Mouse (Mus musculus) lung, postnatal 0 days (tissue): ENCODE measurements around the gene Csrp1. TPM values are rescaled to one million over a fixed set of nuclear protein-coding genes. Genes with fewer than 3 reads are reported as not detected.

Source experiments
- ATAC-seq: fragments of 200-750 bp; cut with Nextera tagmentation; 2 replicates; pipeline ENCODE4 v1.8.0; 2017; ENCODE audit warnings: moderate library complexity
- DNase-seq: peaks from one replicate; pipeline ENCODE4 v3.0.0-alpha.2; 2016; ENCODE audit warnings: low spot score
- H3K27ac ChIP-seq: fragments of 300-500 bp; sonication (generic); 2 replicates; pipeline ENCODE4 v1.5.1; 2014; ENCODE audit warnings: antibody characterized with exemption, mild to moderate bottlenecking, low read length, mixed read lengths
- H3K27me3 ChIP-seq: fragments of 300-500 bp; sonication (generic); replicated peaks from 2 replicates; pipeline ENCODE4 v1.6.1; 2014; ENCODE audit warnings: low read length, mixed read lengths; ENCODE audit not compliant: insufficient read depth
- H3K36me3 ChIP-seq: fragments of 300-500 bp; sonication (generic); 2 replicates; pipeline ENCODE4 v1.6.1; 2014; ENCODE audit warnings: low read length, mixed read lengths; ENCODE audit not compliant: insufficient read depth
- H3K4me1 ChIP-seq: fragments of 300-500 bp; sonication (generic); 2 replicates; pipeline ENCODE4 v1.6.1; 2014; ENCODE audit warnings: antibody characterized with exemption, low read depth, low read length, mixed read lengths; ENCODE audit not compliant: insufficient read depth
- H3K4me2 ChIP-seq: fragments of 300-500 bp; sonication (generic); replicated peaks from 2 replicates; pipeline ENCODE4 v1.6.1; 2014; ENCODE audit warnings: low read depth, mild to moderate bottlenecking, low read length, moderate library complexity, mixed read lengths
- H3K4me3 ChIP-seq: fragments of 300-500 bp; sonication (generic); 2 replicates; pipeline ENCODE4 v1.5.1; 2014; ENCODE audit warnings: low read depth, low read length
- H3K9ac ChIP-seq: fragments of 300-500 bp; sonication (generic); replicated peaks from 2 replicates; pipeline ENCODE4 v1.6.1; 2014; ENCODE audit warnings: low read depth, mild to moderate bottlenecking
- H3K9me3 ChIP-seq: fragments of 300-500 bp; sonication (generic); 2 replicates; pipeline ENCODE4 v1.6.1; 2016; ENCODE audit warnings: low read length, mixed read lengths
- CTCF ChIP-seq: IDR thresholded peaks from 2 replicates; pipeline ENCODE4 v1.5.1; 2016; ENCODE audit warnings: antibody characterized with exemption, mild to moderate bottlenecking
- EP300 ChIP-seq: IDR thresholded peaks from 2 replicates; pipeline ENCODE4 v1.6.1; 2016; ENCODE audit warnings: antibody characterized with exemption, mild to moderate bottlenecking, control low read depth
- WGBS: fragments of 180-500 bp; shearing (Covaris S2); extraction: QIAGEN DNeasy Blood & Tissue Kit; methylation state at CpG from one replicate; pipeline ENCODE4 v1.1.7; 2014; 5-methylcytosine and 5-hydroxymethylcytosine counted together
- polyA plus RNA-seq: library from polyadenylated mRNA; unstranded; fragments of >200 nt; fragmentation: Nextera tagmentation; extraction: Ambion mirVana; gene quantifications from 2 replicates; pipeline ENCODE4 v1.2.1, GENCODE M21; 2015

The Csrp1 gene
- polyA plus RNA-seq, 1 experiment from 2014 or later, result 545 TPM

GRCm38 (mm10) chr1:135799109-135799627, 79.3 kb downstream of the Csrp1 start:
- Histone ChIP-seq H3K4me3 (no peak overlapping the region), H3K27ac (no peak overlapping the region), H3K9ac (no peak overlapping the region), H3K36me3 (no peaks in the 10 kb centered on the region), H3K27me3 (no peaks in the 10 kb centered on the region), H3K4me2 (no peak overlapping the region), H3K4me1 (no peaks in the 10 kb centered on the region; the same call in 1 of the 2 replicates), H3K9me3 (no peaks in the 10 kb centered on the region)
- ATAC-seq, result no peak
- WGBS, result 54% methylated on average over 8 of the region's 8 CpGs
- no peak for TF ChIP-seq CTCF
- no peak for TF ChIP-seq EP300
- no peak for DNase-seq

GRCm38 (mm10) chr1:135800192-135800950, 80.5 kb downstream of the Csrp1 start:
- peak; percentile 46 for ATAC-seq
- Histone ChIP-seq H3K4me1 (no peaks in the 10 kb centered on the region; the same call in 1 of the 2 replicates), H3K27ac (no peak overlapping the region), H3K4me2 (no peak overlapping the region), H3K9ac (no peak overlapping the region), H3K27me3 (no peaks in the 10 kb centered on the region), H3K9me3 (no peaks in the 10 kb centered on the region), H3K36me3 (no peaks in the 10 kb centered on the region), H3K4me3 (no peak overlapping the region)
- TF ChIP-seq EP300, result no peak
- TF ChIP-seq CTCF, result no peak
- DNase-seq, result no peak
- WGBS, result 37% methylated on average over 7 of the region's 8 CpGs

Other genes starting within 250 kb of the Csrp1 start
- 5.7 and 6.1 TPM in 2 replicates for gene Nav1, start 112.8 kb upstream of the Csrp1 start, polyA plus RNA-seq
- 80.7 and 82.0 TPM in 2 replicates for gene Phlda3, start 46.1 kb downstream of the Csrp1 start, polyA plus RNA-seq
- 26.1 and 31.2 TPM in 2 replicates for gene Tnni1, start 59.4 kb downstream of the Csrp1 start, polyA plus RNA-seq
- gene Lad1, start 98.5 kb downstream of the Csrp1 start, polyA plus RNA-seq, result 4.4 and 6.0 TPM in 2 replicates
- 84.6 and 115 TPM in 2 replicates for gene Tnnt2, start 116.3 kb downstream of the Csrp1 start, polyA plus RNA-seq
- gene Pkp1, start 199.1 kb downstream of the Csrp1 start, polyA plus RNA-seq, result 0.02 TPM in 2 replicates